Mouse (Mus musculus): ENCODE measurements around the gene Il1rl1. TPM values are rescaled to one million over a fixed set of nuclear protein-coding genes. Genes with fewer than 3 reads are reported as not detected.

Gene Il1rl1
- total and polyA plus RNA-seq, 3 experiments = 44.4 to 68.4 TPM; not detected in 1

GRCm38 (mm10) chr1:40404682-40405081 is 24.7 kb upstream of the Il1rl1 start:
- Histone ChIP-seq H3K4me1 (ENCODE audit: control insufficient read depth in 1 of 2, insufficient read depth in 2 of 2, low read length in 2 of 2) (no peaks in the 10 kb centered on the region), H3K9me3 (replicated peaks; ENCODE audit: insufficient read depth, low read length) (no peaks in the 10 kb centered on the region), H3K9ac (ENCODE audit: control insufficient read depth, low read depth, low read length, poor library complexity, severe bottlenecking) (no peak overlapping the region), H3K4me3 (ENCODE audit: control insufficient read depth in 1 of 2, insufficient read depth in 1 of 2, low read depth in 2 of 2, low read length in 2 of 2) (no peak overlapping the region), H3K79me2 (ENCODE audit: control insufficient read depth, insufficient read depth, low read length, poor library complexity) (no peaks in the 10 kb centered on the region), H3K27ac (ENCODE audit: control insufficient read depth, low read depth, low read length) (no peak overlapping the region), H3K36me3 (ENCODE audit: control insufficient read depth in 1 of 2, insufficient read depth in 2 of 2, low read length in 2 of 2) (no peaks in the 10 kb centered on the region), H3K27me3 (ENCODE audit: control insufficient read depth in 1 of 2, insufficient read depth in 2 of 2, low read length in 2 of 2) (no peaks in the 10 kb centered on the region)
- DNase-seq (ENCODE audit: low read depth, low spot score) = no peak
- TF ChIP-seq MEF2A (IDR thresholded peaks at IDR 0.05; ENCODE audit: extremely low read depth, insufficient replicate concordance, low read depth, low read length, poor library complexity, severe bottlenecking) = no peak
- no peak for TF ChIP-seq USF2 (IDR thresholded peaks at IDR 0.05; ENCODE audit: borderline replicate concordance in 1 of 2, insufficient read depth in 1 of 2, low read depth in 1 of 2, low read length in 2 of 2)
- TF ChIP-seq CHD1 (IDR thresholded peaks at IDR 0.05; ENCODE audit: low read depth, low read length) = no peak
- TF ChIP-seq GABPA (IDR thresholded peaks at IDR 0.05; ENCODE audit: low read depth, low read length) = no peak
- TF ChIP-seq ELF1 (IDR thresholded peaks at IDR 0.05; ENCODE audit: low read depth, low read length) = no peak
- no peak for TF ChIP-seq NRF1 (IDR thresholded peaks at IDR 0.05; ENCODE audit: insufficient read depth, low read depth, low read length, poor library complexity, severe bottlenecking)
- TF ChIP-seq POLR2AphosphoS5 (IDR thresholded peaks at IDR 0.05; ENCODE audit: borderline replicate concordance, low read depth, low read length) = no peak
- no peak for TF ChIP-seq RAD21 (IDR thresholded peaks at IDR 0.05; ENCODE audit: low read depth, low read length)
- TF ChIP-seq EP300 (IDR thresholded peaks at IDR 0.05; ENCODE audit: low read depth in 1 of 2, low read length in 2 of 2) = no peak

GRCm38 (mm10) chr1:40409882-40410281 is 19.5 kb upstream of the Il1rl1 start:
- Histone ChIP-seq H3K4me3 (ENCODE audit: control insufficient read depth in 1 of 2, insufficient read depth in 1 of 2, low read depth in 2 of 2, low read length in 2 of 2) (no peak overlapping the region), H3K27me3 (ENCODE audit: control insufficient read depth in 1 of 2, insufficient read depth in 2 of 2, low read length in 2 of 2) (no peaks in the 10 kb centered on the region), H3K4me1 (ENCODE audit: control insufficient read depth in 1 of 2, insufficient read depth in 2 of 2, low read length in 2 of 2) (peaks cover 0 to 10% of the 10 kb centered on the region in 2 experiments; a peak in 3 of 4 replicates), H3K9me3 (replicated peaks; ENCODE audit: insufficient read depth, low read length) (no peaks in the 10 kb centered on the region), H3K36me3 (ENCODE audit: control insufficient read depth in 1 of 2, insufficient read depth in 2 of 2, low read length in 2 of 2) (peaks cover 0 to 6% of the 10 kb centered on the region in 2 experiments; a peak in 2 of 4 replicates), H3K79me2 (ENCODE audit: control insufficient read depth, insufficient read depth, low read length, poor library complexity) (no peaks in the 10 kb centered on the region), H3K27ac (ENCODE audit: control insufficient read depth, low read depth, low read length) (no peak overlapping the region), H3K9ac (ENCODE audit: control insufficient read depth, low read depth, low read length, poor library complexity, severe bottlenecking) (no peak overlapping the region)
- no peak for DNase-seq (ENCODE audit: low read depth, low spot score)
- TF ChIP-seq NELFE (IDR thresholded peaks at IDR 0.05; ENCODE audit: low read depth, low read length) (no peak), POLR2A (IDR thresholded peaks at IDR 0.05; ENCODE audit: control insufficient read depth in 1 of 2, insufficient read depth in 1 of 2, low read depth in 1 of 2, low read length in 2 of 2, poor library complexity in 1 of 2) (no peak), ZKSCAN1 (IDR thresholded peaks at IDR 0.05; ENCODE audit: low read depth, low read length) (no peak), MYB (IDR thresholded peaks at IDR 0.05; ENCODE audit: low read depth, low read length) (no peak), SMC3 (IDR thresholded peaks at IDR 0.05; ENCODE audit: low read depth, low read length) (no peak), USF1 (IDR thresholded peaks at IDR 0.05; ENCODE audit: low read depth, low read length) (no peak), TCF12 (IDR thresholded peaks at IDR 0.05; ENCODE audit: low read depth, low read length) (no peak), NRF1 (IDR thresholded peaks at IDR 0.05; ENCODE audit: insufficient read depth, low read depth, low read length, poor library complexity, severe bottlenecking) (no peak), JUND (IDR thresholded peaks at IDR 0.05; ENCODE audit: low read depth, low read length) (no peak), CHD2 (IDR thresholded peaks at IDR 0.05; ENCODE audit: low read length) (no peak), ETS1 (IDR thresholded peaks at IDR 0.05; ENCODE audit: low read depth, low read length) (no peak)

Measured in MEL (cell line).